Mouse (Mus musculus) cerebellum, adult 2 months (tissue): ENCODE measurements around the gene Bnip2.

Experiments used
- CTCF ChIP-seq: fragments of 200-500 bp; IDR thresholded peaks from 2 replicates; pipeline ENCODE4 v1.5.1; 2011; ENCODE audit warnings: low read depth, mild to moderate bottlenecking, control low read depth, low read length, moderate library complexity, borderline replicate concordance; ENCODE audit not compliant: insufficient read depth
- POLR2A ChIP-seq: fragments of 200-500 bp; IDR thresholded peaks from 2 replicates; pipeline ENCODE4 v1.6.1; 2011; ENCODE audit warnings: low read length, control low read depth, borderline replicate concordance; ENCODE audit not compliant: insufficient read depth

DNA sequence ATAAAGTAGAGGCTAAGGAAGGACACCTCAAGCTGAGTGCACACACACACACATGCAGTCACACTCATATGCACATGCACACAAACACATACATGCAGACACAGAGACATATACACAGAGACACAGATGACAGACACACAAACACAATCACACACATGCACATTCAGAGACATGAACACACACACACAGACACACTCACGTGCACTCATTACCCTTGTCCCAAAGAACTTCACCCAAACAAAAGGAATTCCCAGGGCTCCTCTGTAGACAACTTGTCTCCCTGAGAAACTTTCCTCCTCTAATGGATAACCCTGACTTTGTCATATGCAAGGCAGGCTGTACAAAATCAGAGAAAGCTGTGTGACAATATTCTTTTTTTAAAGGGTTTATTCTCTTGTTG lies 3.7 kb upstream of the Bnip2 start:
- TF ChIP-seq POLR2A (no peak), CTCF (no peak)
